Mouse (Mus musculus) intestine, embryonic 15.5 days (tissue): ENCODE measurements around the gene Hipk1. TPM values are rescaled to one million over a fixed set of nuclear protein-coding genes. Genes with fewer than 3 reads are reported as not detected.
A peak's percentile ranks its signal among the peaks of the same experiment; 100 is the strongest.

Source experiments
- ATAC-seq: fragments of 200-750 bp; cut with Nextera tagmentation; 2 replicates; pipeline ENCODE4 v1.8.0; 2017; ENCODE audit warnings: moderate TSS enrichment, moderate library complexity
- H3K27ac ChIP-seq: fragments of 300-500 bp; sonication (generic); 2 replicates; pipeline ENCODE4 v1.5.1; 2015; ENCODE audit warnings: mild to moderate bottlenecking, inconsistent platforms
- H3K27me3 ChIP-seq: fragments of 300-500 bp; sonication (generic); replicated peaks from 2 replicates; pipeline ENCODE4 v1.6.1; 2015; ENCODE audit warnings: inconsistent platforms
- H3K36me3 ChIP-seq: fragments of 300-500 bp; sonication (generic); 2 replicates; pipeline ENCODE4 v1.6.1; 2015; ENCODE audit warnings: inconsistent platforms
- H3K4me1 ChIP-seq: fragments of 300-500 bp; sonication (generic); replicated peaks from 2 replicates; pipeline ENCODE4 v1.6.1; 2015; ENCODE audit warnings: inconsistent platforms
- H3K4me2 ChIP-seq: fragments of 300-500 bp; sonication (generic); replicated peaks from 2 replicates; pipeline ENCODE4 v1.6.1; 2015; ENCODE audit warnings: mild to moderate bottlenecking, inconsistent platforms
- H3K4me3 ChIP-seq: fragments of 300-500 bp; sonication (generic); replicated peaks from 2 replicates; pipeline ENCODE4 v1.5.1; 2015; ENCODE audit warnings: inconsistent platforms
- H3K9ac ChIP-seq: fragments of 300-500 bp; sonication (generic); 2 replicates; pipeline ENCODE4 v1.6.1; 2015; ENCODE audit warnings: inconsistent platforms
- H3K9me3 ChIP-seq: fragments of 300-500 bp; sonication (generic); 2 replicates; pipeline ENCODE4 v1.6.1; 2016; ENCODE audit warnings: inconsistent platforms
- WGBS: fragments of 180-500 bp; shearing (Covaris S2); methylation state at CpG from one replicate; pipeline ENCODE4 v1.1.7; 2015; 5-methylcytosine and 5-hydroxymethylcytosine counted together
- polyA plus RNA-seq: library from polyadenylated mRNA; unstranded; fragments of >200 nt; fragmentation: Nextera tagmentation; extraction: Ambion mirVana; gene quantifications from 2 replicates; pipeline ENCODE4 v1.2.1, GENCODE M21; 2015

The Hipk1 gene
- polyA plus RNA-seq, 1 experiment from 2014 or later, result 8.7 TPM

GRCm38 (mm10) chr3:103726642-103727041, 64.7 kb downstream of the Hipk1 start:
- Histone ChIP-seq H3K4me1 (no peaks in the 10 kb centered on the region), H3K36me3 (no peaks in the 10 kb centered on the region), H3K27ac (no peak overlapping the region), H3K4me3 (no peak overlapping the region), H3K4me2 (no peak overlapping the region), H3K9ac (no peak overlapping the region), H3K9me3 (no peaks in the 10 kb centered on the region), H3K27me3 (no peaks in the 10 kb centered on the region)
- ATAC-seq, result no peak
- WGBS, result 48% methylated on average over 3 of the region's 3 CpGs

GRCm38 (mm10) chr3:103724137-103724536, 67.2 kb downstream of the Hipk1 start:
- Histone ChIP-seq H3K27me3 (no peaks in the 10 kb centered on the region), H3K36me3 (no peaks in the 10 kb centered on the region), H3K4me3 (no peak overlapping the region), H3K4me1 (no peaks in the 10 kb centered on the region), H3K9ac (no peak overlapping the region), H3K4me2 (no peak overlapping the region), H3K27ac (no peak overlapping the region), H3K9me3 (no peaks in the 10 kb centered on the region)
- ATAC-seq, result no peak
- WGBS, result 57% methylated on average over 3 of the region's 3 CpGs

- Histone ChIP-seq H3K4me1 (peaks cover 15% of the 10 kb centered on the region), H3K27me3 (no peaks in the 10 kb centered on the region), H3K9ac (no peak overlapping the region), H3K36me3 (no peaks in the 10 kb centered on the region), H3K4me2 (no peak overlapping the region), H3K27ac (no peak overlapping the region), H3K9me3 (no peaks in the 10 kb centered on the region), H3K4me3 (no peak overlapping the region)
- 86% methylated on average over 4 of the region's 4 CpGs for WGBS
- ATAC-seq, result no peak
These were observed 72.6 kb downstream of the Hipk1 start for GRCm38 (mm10) chr3:103718728-103719127.

DNA sequence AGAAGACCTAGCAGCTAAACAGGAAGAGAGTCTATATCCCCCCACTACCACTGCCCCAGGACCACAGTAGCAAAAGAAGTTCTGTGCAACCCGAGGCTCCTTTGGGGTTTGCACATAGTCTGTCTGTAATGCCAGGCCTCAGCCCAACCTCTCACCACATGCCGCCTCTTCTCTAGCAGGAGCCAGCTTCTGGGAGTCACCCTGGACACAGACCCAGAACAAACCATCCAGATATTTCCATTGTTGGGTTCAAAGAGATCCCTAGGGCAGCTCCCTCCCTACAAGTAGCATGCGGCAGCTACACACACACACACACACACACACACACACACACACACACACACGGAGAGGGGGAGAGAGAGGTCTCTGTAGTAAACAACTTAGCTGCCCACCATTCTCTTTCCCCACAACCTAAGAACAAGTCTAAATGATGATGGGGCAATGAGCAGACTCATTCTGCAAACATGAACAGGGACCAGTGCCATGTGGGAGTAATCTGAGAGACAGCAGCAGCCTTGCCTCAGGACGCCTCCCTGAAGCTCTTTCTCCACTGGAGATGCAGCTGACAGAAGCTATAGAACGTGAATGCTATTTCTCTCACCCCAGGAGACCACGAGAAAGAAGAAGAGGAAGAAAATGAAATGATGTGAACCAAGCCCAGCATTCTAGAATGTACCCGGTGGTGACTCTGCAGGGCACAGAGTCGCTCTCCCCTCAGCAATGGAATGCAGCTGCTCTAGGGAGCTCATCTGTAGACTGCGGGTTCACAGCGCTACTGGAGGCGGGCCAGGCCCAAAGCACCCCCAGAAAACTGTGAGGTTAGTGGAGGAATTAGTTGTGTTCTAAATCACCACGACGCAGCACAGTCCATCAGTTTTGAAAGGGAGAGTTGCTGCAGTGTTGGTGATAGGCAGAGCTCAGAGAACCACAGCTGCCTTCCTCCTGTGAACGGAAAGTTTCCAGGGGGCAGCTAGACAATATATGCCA, 74.3 kb downstream of the Hipk1 start:
- 41% methylated on average over 15 of the region's 15 CpGs for WGBS
- Histone ChIP-seq H3K4me3 (no peak overlapping the region), H3K9me3 (no peaks in the 10 kb centered on the region), H3K36me3 (no peaks in the 10 kb centered on the region), H3K9ac (no peak overlapping the region), H3K27ac (peak overlapping the region; percentile 62; the same call in 1 of the 2 replicates), H3K4me2 (no peak overlapping the region), H3K27me3 (no peaks in the 10 kb centered on the region), H3K4me1 (peaks cover 15% of the 10 kb centered on the region)
- ATAC-seq, result peak; percentile 31; the same call in 1 of the 2 replicates

DNA sequence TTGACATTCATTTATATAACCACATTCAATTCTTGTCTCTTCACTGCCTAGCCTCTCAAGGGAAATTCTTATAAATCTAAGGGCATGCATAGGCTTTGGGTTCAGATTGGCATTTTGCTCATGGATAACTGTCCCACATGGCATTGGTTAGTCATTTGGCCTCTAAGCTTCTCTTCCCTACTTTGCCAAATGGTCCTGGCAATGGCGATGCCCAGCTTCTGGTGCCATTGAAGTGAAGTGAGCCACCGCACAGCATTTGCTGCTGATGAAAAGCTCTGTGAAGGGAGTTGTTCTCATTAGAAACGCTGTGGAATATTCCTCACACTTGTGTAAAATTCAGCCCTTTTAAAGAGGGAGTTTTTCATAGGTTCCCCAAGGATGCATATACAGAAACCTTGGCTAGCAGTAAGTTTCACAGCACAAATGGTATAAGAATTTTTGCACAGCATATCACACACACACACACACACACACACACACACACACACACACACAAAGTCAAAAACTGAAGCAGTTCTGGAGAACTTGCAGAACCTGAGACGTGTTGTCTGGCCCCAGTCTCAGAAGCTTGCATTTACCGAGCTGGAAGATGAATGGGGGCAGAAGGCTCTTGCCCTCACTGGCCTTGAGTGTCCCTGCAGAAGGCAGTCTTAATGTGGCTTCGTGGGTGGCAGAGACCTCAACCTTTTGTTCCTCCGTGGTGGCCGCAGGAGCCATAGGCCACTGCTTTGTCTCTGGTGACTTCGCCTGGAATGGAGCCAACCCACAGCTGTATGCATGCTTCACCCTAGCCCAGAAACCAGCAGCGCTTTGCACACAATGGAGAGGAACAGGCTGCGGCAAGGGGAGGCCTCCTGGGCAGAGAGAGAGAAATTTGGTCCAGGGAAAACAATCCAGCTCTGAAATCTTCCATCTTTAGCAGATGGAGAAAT, 75.3 kb downstream of the Hipk1 start:
- H3K4me3 ChIP-seq, result no peak overlapping the region
- H3K9ac ChIP-seq, result no peak overlapping the region
- WGBS, result 42% methylated on average over 11 of the region's 11 CpGs
- peaks cover 15% of the 10 kb centered on the region for H3K4me1 ChIP-seq
- ATAC-seq, result peak; percentile 63; the same call in 1 of the 2 replicates
- no peaks in the 10 kb centered on the region for H3K36me3 ChIP-seq
- H3K9me3 ChIP-seq, result no peaks in the 10 kb centered on the region
- H3K4me2 ChIP-seq, result no peak overlapping the region
- no peaks in the 10 kb centered on the region for H3K27me3 ChIP-seq
- peak overlapping the region; percentile 62; the same call in 1 of the 2 replicates for H3K27ac ChIP-seq

GRCm38 (mm10) chr3:103714942-103715341, 76.4 kb downstream of the Hipk1 start:
- no peak for ATAC-seq
- Histone ChIP-seq H3K9me3 (no peaks in the 10 kb centered on the region), H3K27me3 (no peaks in the 10 kb centered on the region), H3K4me3 (no peak overlapping the region), H3K4me1 (peaks cover 15% of the 10 kb centered on the region), H3K4me2 (no peak overlapping the region), H3K36me3 (no peaks in the 10 kb centered on the region), H3K9ac (no peak overlapping the region), H3K27ac (no peak overlapping the region)
- WGBS, result 82% methylated on average over 8 of the region's 8 CpGs

DNA sequence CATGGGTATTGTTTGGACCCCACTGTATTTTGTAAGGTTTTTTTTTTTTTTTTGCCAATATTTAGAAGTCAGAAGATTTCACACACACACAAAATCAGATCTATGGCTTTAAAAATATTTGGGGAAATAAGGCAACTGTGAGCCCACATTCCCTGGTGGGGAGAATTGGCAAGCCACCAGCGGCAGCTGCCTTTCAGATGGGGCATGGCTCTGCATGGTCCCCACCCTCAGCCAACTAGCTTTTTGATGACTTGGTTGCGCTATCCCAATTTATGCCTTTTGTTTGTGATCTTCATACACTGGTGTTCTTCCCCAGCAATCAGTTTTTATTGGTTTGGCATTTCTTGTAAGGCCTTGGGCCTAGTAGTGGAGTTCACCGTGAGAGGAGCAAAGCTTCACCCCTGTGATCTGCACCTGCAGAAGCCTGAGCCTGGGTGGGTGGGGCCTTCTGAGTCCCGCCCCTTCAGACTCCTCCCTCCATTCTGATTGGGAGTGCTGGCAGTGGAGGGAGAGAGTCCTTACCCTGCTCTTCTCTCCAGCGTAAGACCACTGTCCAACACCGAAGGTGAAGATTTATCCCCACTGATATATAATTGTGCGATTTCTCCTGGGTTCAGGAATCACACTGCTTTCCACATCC, 77.0 kb downstream of the Hipk1 start:
- H3K27me3 ChIP-seq, result no peaks in the 10 kb centered on the region
- WGBS, result 73% methylated on average over 7 of the region's 7 CpGs
- H3K4me3 ChIP-seq, result no peak overlapping the region
- no peak overlapping the region for H3K27ac ChIP-seq
- ATAC-seq, result no peak
- no peak overlapping the region for H3K4me2 ChIP-seq
- no peaks in the 10 kb centered on the region for H3K9me3 ChIP-seq
- no peak overlapping the region for H3K9ac ChIP-seq
- H3K4me1 ChIP-seq, result peaks cover 15% of the 10 kb centered on the region
- no peaks in the 10 kb centered on the region for H3K36me3 ChIP-seq

GRCm38 (mm10) chr3:103712196-103712595, 79.2 kb downstream of the Hipk1 start:
- Histone ChIP-seq H3K27me3 (no peaks in the 10 kb centered on the region), H3K9me3 (no peaks in the 10 kb centered on the region), H3K27ac (no peak overlapping the region), H3K4me1 (peaks cover 4% of the 10 kb centered on the region), H3K36me3 (no peaks in the 10 kb centered on the region), H3K4me3 (no peak overlapping the region), H3K9ac (no peak overlapping the region), H3K4me2 (no peak overlapping the region)
- no peak for ATAC-seq
- WGBS, result 86% methylated on average over 4 of the region's 4 CpGs

GRCm38 (mm10) chr3:103709470-103710040, 81.8 kb downstream of the Hipk1 start:
- Histone ChIP-seq H3K4me2 (no peak overlapping the region), H3K27ac (no peak overlapping the region), H3K9ac (no peak overlapping the region), H3K4me1 (no peaks in the 10 kb centered on the region), H3K27me3 (no peaks in the 10 kb centered on the region), H3K9me3 (no peaks in the 10 kb centered on the region), H3K36me3 (no peaks in the 10 kb centered on the region), H3K4me3 (no peak overlapping the region)
- ATAC-seq, result no peak
- WGBS, result 91% methylated on average over 5 of the region's 5 CpGs

DNA sequence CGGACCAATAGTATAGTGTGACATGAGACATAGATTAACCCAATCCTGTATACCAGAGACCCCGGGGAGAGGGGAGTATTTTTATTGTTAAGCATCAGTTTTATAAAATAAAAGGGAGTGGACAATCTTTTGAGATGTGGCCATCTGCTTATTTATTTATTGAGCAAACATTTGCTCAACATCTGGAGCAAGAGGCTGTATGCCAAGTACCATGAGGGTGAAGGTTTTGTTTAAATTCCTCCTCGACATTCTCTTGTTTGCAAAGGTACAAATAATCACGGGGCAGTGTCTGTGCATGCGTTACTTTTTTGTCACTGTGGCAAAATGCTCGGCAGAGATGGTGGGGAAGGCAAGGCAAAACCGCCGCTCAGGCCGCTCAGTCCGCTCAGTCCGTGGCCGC, 85.9 kb downstream of the Hipk1 start:
- Histone ChIP-seq H3K27ac (no peak overlapping the region), H3K9me3 (no peaks in the 10 kb centered on the region), H3K4me2 (no peak overlapping the region), H3K9ac (no peak overlapping the region), H3K27me3 (no peaks in the 10 kb centered on the region), H3K36me3 (no peaks in the 10 kb centered on the region), H3K4me1 (no peaks in the 10 kb centered on the region), H3K4me3 (no peak overlapping the region)
- 69% methylated on average over 12 of the region's 12 CpGs for WGBS
- no peak for ATAC-seq

DNA sequence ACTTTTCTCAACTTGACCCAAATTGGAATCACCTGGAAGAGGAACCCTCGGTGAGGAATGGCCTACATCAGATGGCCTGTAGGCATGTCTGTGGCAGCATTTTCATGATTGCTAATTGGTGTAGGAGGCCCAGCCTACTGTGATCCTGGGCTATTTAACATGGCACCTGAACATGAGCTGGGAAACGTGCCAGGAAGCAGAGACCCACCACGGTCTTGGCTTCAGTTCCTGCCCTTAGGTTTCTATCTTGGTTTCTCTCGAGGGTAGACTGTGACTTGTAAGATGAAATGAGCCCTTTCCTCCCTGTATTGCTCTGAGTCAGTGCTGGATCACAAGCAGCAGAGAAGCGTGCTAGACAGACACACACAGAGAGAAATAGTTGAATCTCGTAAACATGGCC, 86.7 kb downstream of the Hipk1 start:
- ATAC-seq, result no peak
- no peaks in the 10 kb centered on the region for H3K27me3 ChIP-seq
- H3K4me1 ChIP-seq, result no peaks in the 10 kb centered on the region
- H3K9me3 ChIP-seq, result no peaks in the 10 kb centered on the region
- H3K36me3 ChIP-seq, result no peaks in the 10 kb centered on the region
- H3K27ac ChIP-seq, result no peak overlapping the region
- H3K4me3 ChIP-seq, result no peak overlapping the region
- H3K9ac ChIP-seq, result no peak overlapping the region
- 73% methylated on average over 6 of the region's 6 CpGs for WGBS
- H3K4me2 ChIP-seq, result no peak overlapping the region
